Mouse (Mus musculus): ENCODE measurements around the gene Svop. TPM values are rescaled to one million over a fixed set of nuclear protein-coding genes. Genes with fewer than 3 reads are reported as not detected.

Gene Svop
- 0.30 and 0.41 TPM in 2 replicates for polyA plus RNA-seq (2015; fragmentation: Nextera tagmentation; extraction: Ambion mirVana)

DNA sequence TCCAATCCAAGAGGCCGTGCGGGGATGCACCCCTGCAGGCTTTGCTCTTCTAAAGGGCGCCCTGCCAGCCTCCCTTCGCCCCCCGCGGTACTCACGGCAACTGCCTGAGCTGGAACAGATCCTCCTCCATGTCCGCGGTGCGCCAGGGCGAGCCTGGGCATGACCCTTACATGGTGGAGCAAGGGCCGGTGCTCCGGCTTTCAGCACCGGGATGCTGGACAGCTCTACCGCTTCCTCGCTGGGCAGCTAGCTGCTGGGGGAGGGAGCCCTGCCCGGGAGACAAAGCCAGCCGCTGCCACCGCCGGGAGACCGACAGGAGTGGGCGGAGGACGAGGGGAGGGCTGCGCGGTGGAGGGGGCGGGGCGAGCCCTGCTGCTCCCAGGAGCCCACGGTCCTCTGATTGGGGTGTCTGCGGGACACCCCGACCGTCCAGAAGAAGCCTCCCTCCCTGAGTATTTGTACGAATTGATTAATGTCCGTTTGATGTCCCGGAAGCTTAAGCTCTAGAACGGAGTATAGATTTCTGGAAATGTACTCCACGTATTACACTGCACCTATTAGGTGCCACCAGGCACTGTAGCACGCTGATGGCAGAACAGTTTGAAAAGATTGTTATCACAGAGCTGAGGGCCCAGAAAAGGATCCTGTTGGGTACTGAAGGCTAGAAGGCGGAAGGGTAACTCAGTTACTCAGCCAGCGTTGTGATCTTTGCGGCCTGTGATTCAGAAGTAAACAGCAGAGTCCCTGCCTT lies at the start of gene Svop:
TSS of gene Svop (minus strand) at position 514 of the 751 bp plus-strand sequence.
- Histone ChIP-seq H3K27me3 (ENCODE audit: control insufficient read depth, insufficient read depth, low read depth, low read length) (no peaks in the 10 kb centered on the region), H3K27ac (ENCODE audit: low read length) (no peak within 1 kb of the TSS), H3K36me3 (ENCODE audit: control insufficient read depth, insufficient read depth, low read length) (no peaks in the 10 kb centered on the region), H3K9ac (ENCODE audit: low read length) (no peak within 1 kb of the TSS), H3K4me2 (ENCODE audit: low read depth, low read length) (peak within 1 kb of the TSS; percentile 27; the same call in 1 of the 2 replicates), H3K9me3 (ENCODE audit: control insufficient read depth, low read length) (no peaks in the 10 kb centered on the region), H3K4me3 (ENCODE audit: low read length) (no peak within 1 kb of the TSS), H3K4me1 (replicated peaks; ENCODE audit: control insufficient read depth, insufficient read depth, low read length) (no peaks in the 10 kb centered on the region)
- peak; percentile 64; the same call in 1 of the 2 replicates for ATAC-seq (ENCODE audit: low read depth)
- 2% methylated on average over 39 of the region's 40 CpGs for WGBS

DNA sequence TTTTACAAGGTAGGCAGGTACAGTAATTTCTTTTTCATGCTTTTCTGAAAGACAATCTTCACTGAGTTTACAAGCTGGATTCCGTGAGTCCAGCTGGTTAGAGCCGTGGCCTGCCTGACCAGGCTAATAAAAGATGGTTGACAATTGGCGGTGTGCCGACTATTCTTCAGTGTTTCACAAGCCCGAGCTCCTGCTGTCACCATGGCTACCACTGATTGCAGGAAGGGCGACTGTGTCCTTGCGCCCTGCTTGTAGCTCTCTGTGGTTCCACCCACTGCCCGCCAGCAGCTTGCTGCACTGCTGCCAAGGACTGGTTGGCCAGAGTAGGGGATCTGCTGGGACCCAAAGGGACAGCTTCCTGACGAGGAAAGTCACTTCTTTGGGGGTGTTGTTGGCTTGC lies 47.8 kb upstream of the Svop start:
- 15% methylated on average over 9 of the region's 9 CpGs for WGBS
- peak; percentile 89 for ATAC-seq (ENCODE audit: low read depth)
- peak overlapping the region; percentile 12 for H3K4me2 ChIP-seq (ENCODE audit: low read depth, low read length)
- 0 out of 2 replicates have a peak, but pooled peaks cover 2% of the 10 kb centered on the region for H3K36me3 ChIP-seq (ENCODE audit: control insufficient read depth, insufficient read depth, low read length)
- no peaks in the 10 kb centered on the region for H3K9me3 ChIP-seq (ENCODE audit: control insufficient read depth, low read length)
- H3K27ac ChIP-seq (ENCODE audit: low read length) = peak overlapping the region; percentile 83
- peaks cover 25% of the 10 kb centered on the region for H3K4me1 ChIP-seq (replicated peaks; ENCODE audit: control insufficient read depth, insufficient read depth, low read length)
- no peak overlapping the region for H3K9ac ChIP-seq (ENCODE audit: low read length)
- no peaks in the 10 kb centered on the region for H3K27me3 ChIP-seq (ENCODE audit: control insufficient read depth, insufficient read depth, low read depth, low read length)
- H3K4me3 ChIP-seq (ENCODE audit: low read length) = no peak overlapping the region

- H3K4me3 ChIP-seq (ENCODE audit: low read length) = no peak overlapping the region
- H3K4me1 ChIP-seq (replicated peaks; ENCODE audit: control insufficient read depth, insufficient read depth, low read length) = peaks cover 29% of the 10 kb centered on the region
- 46% methylated on average over 21 of the region's 21 CpGs for WGBS
- H3K4me2 ChIP-seq (ENCODE audit: low read depth, low read length) = peak overlapping the region; percentile 12
- no peaks in the 10 kb centered on the region for H3K9me3 ChIP-seq (ENCODE audit: control insufficient read depth, low read length)
- no peak overlapping the region for H3K9ac ChIP-seq (ENCODE audit: low read length)
- no peaks in the 10 kb centered on the region for H3K27me3 ChIP-seq (ENCODE audit: control insufficient read depth, insufficient read depth, low read depth, low read length)
- H3K27ac ChIP-seq (ENCODE audit: low read length) = peak overlapping the region; percentile 83
- peak; percentile 59 for ATAC-seq (ENCODE audit: low read depth)
- 0 out of 2 replicates have a peak, but pooled peaks cover 2% of the 10 kb centered on the region for H3K36me3 ChIP-seq (ENCODE audit: control insufficient read depth, insufficient read depth, low read length)
These were observed 47.2 kb upstream of the Svop start for GRCm38 (mm10) chr5:114138277-114139164.

- 0 out of 2 replicates have a peak, but pooled peaks cover 2% of the 10 kb centered on the region for H3K36me3 ChIP-seq (ENCODE audit: control insufficient read depth, insufficient read depth, low read length)
- no peak overlapping the region for H3K4me2 ChIP-seq (ENCODE audit: low read depth, low read length)
- H3K9me3 ChIP-seq (ENCODE audit: control insufficient read depth, low read length) = no peaks in the 10 kb centered on the region
- peak overlapping the region; percentile 83 for H3K27ac ChIP-seq (ENCODE audit: low read length)
- peak overlapping the region; percentile 15; the same call in 1 of the 2 replicates for H3K9ac ChIP-seq (ENCODE audit: low read length)
- 67% methylated on average over 15 of the region's 15 CpGs for WGBS
- H3K4me3 ChIP-seq (ENCODE audit: low read length) = no peak overlapping the region
- no peaks in the 10 kb centered on the region for H3K27me3 ChIP-seq (ENCODE audit: control insufficient read depth, insufficient read depth, low read depth, low read length)
- ATAC-seq (ENCODE audit: low read depth) = no peak; the same call in 1 of the 2 replicates
- H3K4me1 ChIP-seq (replicated peaks; ENCODE audit: control insufficient read depth, insufficient read depth, low read length) = peaks cover 29% of the 10 kb centered on the region
These were observed 46.3 kb upstream of the Svop start for GRCm38 (mm10) chr5:114137481-114138276.

DNA sequence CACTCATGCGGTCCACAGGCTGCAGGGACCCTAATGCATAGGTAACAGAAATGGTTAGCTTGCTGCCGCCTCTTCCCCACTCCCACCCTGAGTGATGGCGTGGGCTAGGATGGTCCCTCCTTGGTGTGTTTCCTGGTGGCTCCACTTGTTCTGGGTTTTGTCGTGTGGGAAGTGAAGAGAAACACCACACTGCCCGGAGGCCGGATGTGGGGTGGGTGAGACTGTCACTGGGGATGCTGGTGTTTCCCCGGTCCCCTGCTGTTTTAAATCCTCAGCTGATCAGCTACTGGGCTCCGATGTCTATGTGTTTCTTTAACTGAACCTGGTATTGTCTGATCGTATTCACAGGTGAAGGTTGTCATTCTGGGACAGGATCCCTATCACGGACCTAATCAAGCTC lies 44.1 kb upstream of the Svop start:
- no peaks in the 10 kb centered on the region for H3K9me3 ChIP-seq (ENCODE audit: control insufficient read depth, low read length)
- H3K27me3 ChIP-seq (ENCODE audit: control insufficient read depth, insufficient read depth, low read depth, low read length) = no peaks in the 10 kb centered on the region
- no peak overlapping the region for H3K9ac ChIP-seq (ENCODE audit: low read length)
- no peak overlapping the region for H3K4me3 ChIP-seq (ENCODE audit: low read length)
- H3K27ac ChIP-seq (ENCODE audit: low read length) = no peak overlapping the region
- ATAC-seq (ENCODE audit: low read depth) = no peak
- 81% methylated on average over 10 of the region's 10 CpGs for WGBS
- peaks cover 38% of the 10 kb centered on the region for H3K4me1 ChIP-seq (replicated peaks; ENCODE audit: control insufficient read depth, insufficient read depth, low read length)
- H3K4me2 ChIP-seq (ENCODE audit: low read depth, low read length) = no peak overlapping the region
- 0 out of 2 replicates have a peak, but pooled peaks cover 2% of the 10 kb centered on the region for H3K36me3 ChIP-seq (ENCODE audit: control insufficient read depth, insufficient read depth, low read length)

GRCm38 (mm10) chr5:114134091-114134534 lies 42.7 kb upstream of the Svop start:
- Histone ChIP-seq H3K27ac (ENCODE audit: low read length) (no peak overlapping the region), H3K36me3 (ENCODE audit: control insufficient read depth, insufficient read depth, low read length) (no peaks in the 10 kb centered on the region), H3K27me3 (ENCODE audit: control insufficient read depth, insufficient read depth, low read depth, low read length) (no peaks in the 10 kb centered on the region), H3K4me1 (replicated peaks; ENCODE audit: control insufficient read depth, insufficient read depth, low read length) (peaks cover 35% of the 10 kb centered on the region), H3K4me2 (ENCODE audit: low read depth, low read length) (no peak overlapping the region), H3K9ac (ENCODE audit: low read length) (no peak overlapping the region), H3K9me3 (ENCODE audit: control insufficient read depth, low read length) (no peaks in the 10 kb centered on the region), H3K4me3 (ENCODE audit: low read length) (no peak overlapping the region)
- no peak for ATAC-seq (ENCODE audit: low read depth)
- WGBS = 38% methylated on average over 6 of the region's 6 CpGs

- no peaks in the 10 kb centered on the region for H3K27me3 ChIP-seq (ENCODE audit: control insufficient read depth, insufficient read depth, low read depth, low read length)
- WGBS = 82% methylated on average over 6 of the region's 6 CpGs
- ATAC-seq (ENCODE audit: low read depth) = no peak
- H3K9ac ChIP-seq (ENCODE audit: low read length) = no peak overlapping the region
- no peak overlapping the region for H3K27ac ChIP-seq (ENCODE audit: low read length)
- no peaks in the 10 kb centered on the region for H3K36me3 ChIP-seq (ENCODE audit: control insufficient read depth, insufficient read depth, low read length)
- H3K4me1 ChIP-seq (replicated peaks; ENCODE audit: control insufficient read depth, insufficient read depth, low read length) = peaks cover 23% of the 10 kb centered on the region
- H3K9me3 ChIP-seq (ENCODE audit: control insufficient read depth, low read length) = no peaks in the 10 kb centered on the region
- H3K4me3 ChIP-seq (ENCODE audit: low read length) = no peak overlapping the region
- no peak overlapping the region for H3K4me2 ChIP-seq (ENCODE audit: low read depth, low read length)
These were observed 41.5 kb upstream of the Svop start for GRCm38 (mm10) chr5:114132841-114133240.

DNA sequence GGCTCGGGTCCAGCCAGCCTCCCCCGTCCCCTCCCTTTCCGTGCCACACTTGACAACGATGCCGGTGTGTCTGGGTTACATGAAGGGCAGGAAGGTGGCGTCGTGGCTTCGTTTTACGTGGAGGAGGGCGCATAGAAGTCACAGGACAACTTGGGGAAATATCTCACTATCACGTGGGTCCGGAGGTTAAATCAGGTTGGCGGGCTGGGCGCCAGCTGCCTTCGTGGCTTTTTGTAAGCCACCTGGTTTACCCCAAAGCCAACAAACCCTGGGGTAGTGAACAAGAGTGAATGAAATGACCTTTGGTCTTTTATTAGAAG lies 40.1 kb upstream of the Svop start:
- H3K27ac ChIP-seq (ENCODE audit: low read length) = peak overlapping the region; percentile 31; the same call in 1 of the 2 replicates
- H3K4me1 ChIP-seq (replicated peaks; ENCODE audit: control insufficient read depth, insufficient read depth, low read length) = peaks cover 20% of the 10 kb centered on the region
- peak overlapping the region; percentile 82 for H3K4me3 ChIP-seq (ENCODE audit: low read length)
- peak overlapping the region; percentile 64 for H3K9ac ChIP-seq (ENCODE audit: low read length)
- H3K4me2 ChIP-seq (ENCODE audit: low read depth, low read length) = peak overlapping the region; percentile 99
- ATAC-seq (ENCODE audit: low read depth) = no peak
- no peaks in the 10 kb centered on the region for H3K36me3 ChIP-seq (ENCODE audit: control insufficient read depth, insufficient read depth, low read length)
- under 1% methylated on average over 15 of the region's 15 CpGs for WGBS
- H3K9me3 ChIP-seq (ENCODE audit: control insufficient read depth, low read length) = no peaks in the 10 kb centered on the region
- H3K27me3 ChIP-seq (ENCODE audit: control insufficient read depth, insufficient read depth, low read depth, low read length) = no peaks in the 10 kb centered on the region
